Mouse (Mus musculus): ENCODE measurements around the gene Klf1.
"Not testable (repeated sequence)": the region's sequence is repeated elsewhere in the genome, so short reads cannot be mapped to it uniquely, and the experiment has no call there.

Klf1 gene

GRCm38 (mm10) chr8:84907493-84907892 lies 5.8 kb downstream of the Klf1 start:
- no peak for DNase-seq (ENCODE audit: low read depth, low spot score)

GRCm38 (mm10) chr8:84907979-84908378 lies 6.3 kb downstream of the Klf1 start:
- DNase-seq (ENCODE audit: low read depth, low spot score): not testable (repeated sequence)

- peak; percentile 97 for DNase-seq (ENCODE audit: low read depth, low spot score)
Measured at GRCm38 (mm10) chr8:84908421-84909161, 6.9 kb downstream of the Klf1 start, which contains the start of gene Dnase2a. Gene Dnase2a, plus strand, starts transcription at chr8:84908560.

- DNase-seq (ENCODE audit: low read depth, low spot score): no peak
Measured at GRCm38 (mm10) chr8:84909162-84909767, 7.5 kb downstream of the Klf1 start.

- no peak for DNase-seq (ENCODE audit: low read depth, low spot score)
Measured at GRCm38 (mm10) chr8:84909949-84910348, 8.2 kb downstream of the Klf1 start.

- DNase-seq (ENCODE audit: low read depth, low spot score): no peak
Measured at GRCm38 (mm10) chr8:84910551-84910950, 8.8 kb downstream of the Klf1 start.

GRCm38 (mm10) chr8:84911854-84912253 lies 10.1 kb downstream of the Klf1 start:
- DNase-seq (ENCODE audit: low read depth, low spot score): no peak

- DNase-seq (ENCODE audit: low read depth, low spot score): no peak
Measured at GRCm38 (mm10) chr8:84912391-84912790, 10.7 kb downstream of the Klf1 start.

GRCm38 (mm10) chr8:84912895-84913501 lies 11.3 kb downstream of the Klf1 start:
- peak; percentile 61 for DNase-seq (ENCODE audit: low read depth, low spot score)

GRCm38 (mm10) chr8:84913502-84913900 lies 11.8 kb downstream of the Klf1 start:
- no peak for DNase-seq (ENCODE audit: low read depth, low spot score)

GRCm38 (mm10) chr8:84913960-84914359 lies 12.2 kb downstream of the Klf1 start:
- no peak for DNase-seq (ENCODE audit: low read depth, low spot score)

GRCm38 (mm10) chr8:84915269-84915668 lies 13.5 kb downstream of the Klf1 start:
- no peak for DNase-seq (ENCODE audit: low read depth, low spot score)

- no peak for DNase-seq (ENCODE audit: low read depth, low spot score)
Measured at GRCm38 (mm10) chr8:84917781-84918180, 16.1 kb downstream of the Klf1 start.

GRCm38 (mm10) chr8:84918646-84919045 lies 16.9 kb downstream of the Klf1 start:
- DNase-seq (ENCODE audit: low read depth, low spot score): no peak

GRCm38 (mm10) chr8:84921596-84921995 lies 19.9 kb downstream of the Klf1 start:
- no peak for DNase-seq (ENCODE audit: low read depth, low spot score)

GRCm38 (mm10) chr8:84925557-84925956 lies 23.8 kb downstream of the Klf1 start:
- no peak for DNase-seq (ENCODE audit: low read depth, low spot score)

- DNase-seq (ENCODE audit: low read depth, low spot score): no peak
Measured at GRCm38 (mm10) chr8:84927513-84927912, 25.8 kb downstream of the Klf1 start.

GRCm38 (mm10) chr8:84928456-84929306 lies 27.0 kb downstream of the Klf1 start:
- peak; percentile 83 for DNase-seq (ENCODE audit: low read depth, low spot score)

- no peak for DNase-seq (ENCODE audit: low read depth, low spot score)
Measured at GRCm38 (mm10) chr8:84930582-84930981, 28.9 kb downstream of the Klf1 start.

- DNase-seq (ENCODE audit: low read depth, low spot score): no peak
Measured at GRCm38 (mm10) chr8:84933767-84934559, 32.2 kb downstream of the Klf1 start.

- peak; percentile 86 for DNase-seq (ENCODE audit: low read depth, low spot score)
Measured at GRCm38 (mm10) chr8:84934860-84935259, 33.1 kb downstream of the Klf1 start.

Data from mesoderm, embryonic 11.5 days (tissue).